Mouse (Mus musculus): ENCODE data around the gene Clec2e. TPM values are rescaled to one million over a fixed set of nuclear protein-coding genes. Genes with fewer than 3 reads are reported as not detected.

Clec2e gene
- total RNA-seq, 2 experiments from 2014 or later, result 0.13 to 0.16 TPM

GRCm38 (mm10) chr6:129058013-129058412 is 42.7 kb downstream of the Clec2e start:
- DNase-seq, result no peak

DNA sequence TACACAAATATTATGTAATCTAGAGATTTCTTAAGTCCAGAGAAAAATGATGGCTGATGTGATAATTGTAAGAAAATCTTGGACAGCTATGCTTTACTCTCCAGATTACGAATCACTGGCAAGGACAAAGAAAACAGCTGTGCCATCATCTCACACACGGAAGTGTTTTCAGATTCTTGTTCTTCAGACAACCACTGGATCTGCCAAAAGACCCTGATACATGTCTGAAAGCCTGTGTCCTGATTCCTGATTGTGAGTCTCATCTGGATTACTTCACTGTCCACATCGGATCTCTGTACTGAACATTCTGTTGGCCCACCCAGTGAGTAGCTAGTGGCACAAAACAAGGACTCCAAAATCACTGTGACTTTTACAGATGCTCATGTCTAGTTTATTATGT is 44.5 kb downstream of the Clec2e start:
- no peak for DNase-seq

DNA sequence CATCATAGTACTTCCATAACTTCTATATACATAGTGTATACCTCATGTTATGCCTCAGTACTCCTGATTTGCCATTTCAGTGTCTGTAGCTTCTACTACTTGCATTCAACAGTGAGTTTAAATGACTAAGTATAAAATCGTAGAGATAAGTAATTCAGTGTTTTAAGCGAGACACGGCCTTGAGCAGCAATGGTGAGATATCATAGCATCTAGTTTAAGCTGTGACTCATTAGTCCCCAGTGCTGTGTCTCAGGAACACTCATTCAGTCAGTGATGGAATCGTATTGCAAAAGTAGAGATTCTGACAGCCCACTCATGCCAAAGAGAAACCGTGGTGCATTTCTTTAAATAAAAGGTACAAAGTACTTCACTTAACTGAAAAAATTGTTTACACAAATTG is 49.0 kb downstream of the Clec2e start:
- DNase-seq, result no peak

- DNase-seq, result no peak
Observed at GRCm38 (mm10) chr6:129051086-129051485, 49.6 kb downstream of the Clec2e start.

- DNase-seq, result no peak
Observed at GRCm38 (mm10) chr6:129049596-129050251, 51.0 kb downstream of the Clec2e start.

DNA sequence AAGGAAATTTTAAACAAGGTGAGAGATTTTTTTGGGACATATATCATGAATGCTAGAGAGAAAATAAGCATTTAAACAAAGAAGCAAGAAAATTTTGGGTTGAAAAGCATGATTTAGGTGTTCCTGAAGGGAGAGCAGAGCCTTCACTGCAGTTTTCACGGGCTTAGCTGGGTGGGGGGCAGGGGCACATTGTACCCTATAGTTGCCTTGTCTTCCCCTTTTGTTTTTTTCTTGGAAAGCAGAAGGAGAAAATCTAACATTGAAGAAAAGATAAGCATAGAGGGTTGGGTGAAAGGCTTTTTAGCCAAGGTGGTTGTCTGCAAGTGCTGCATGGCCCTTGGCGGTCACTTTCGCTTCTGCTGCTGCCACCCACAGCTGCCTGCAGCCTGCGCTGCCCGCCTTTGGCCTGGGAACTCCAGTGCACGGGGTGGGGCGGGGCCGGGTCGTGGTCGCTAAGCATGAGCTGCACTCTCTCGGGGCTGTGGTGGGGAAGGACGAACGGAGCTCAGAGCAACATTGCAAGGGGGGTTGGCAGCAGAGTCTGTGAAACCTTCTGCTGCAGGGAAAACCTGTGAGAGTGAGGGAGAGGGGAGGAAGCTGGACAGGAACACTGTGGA is 51.7 kb downstream of the Clec2e start:
- DNase-seq, result peak; percentile 23

- DNase-seq, result no peak
Observed at GRCm38 (mm10) chr6:129048381-129048780, 52.3 kb downstream of the Clec2e start.

- no peak for DNase-seq
Observed at GRCm38 (mm10) chr6:129045601-129046000, 55.1 kb downstream of the Clec2e start, which contains the start of gene Klrb1f. Gene Klrb1f, plus strand, starts transcription at chr6:129045901.

DNA sequence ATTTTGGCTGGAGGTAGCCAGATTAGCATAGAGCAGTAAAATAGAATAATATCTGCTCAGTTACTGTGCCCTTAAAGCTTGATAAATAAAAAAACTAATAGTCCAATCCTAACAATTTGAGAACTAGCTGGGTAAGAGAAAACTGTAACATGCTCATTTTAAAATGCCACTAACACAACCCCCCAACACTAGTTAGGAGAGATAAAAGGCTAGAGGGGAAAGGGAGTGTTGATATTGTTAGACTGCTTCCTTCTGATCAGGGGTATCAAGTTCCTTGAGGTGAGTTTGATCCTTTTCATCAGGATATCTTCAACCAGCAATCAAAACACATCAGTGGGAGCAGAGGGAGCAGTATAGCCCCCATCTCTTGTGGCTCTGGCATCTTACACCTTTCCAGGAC is 58.2 kb downstream of the Clec2e start:
- DNase-seq, result no peak

Other genes starting within 250 kb of the Clec2e start
- gene Clec2i, start 213.3 kb downstream of the Clec2e start, total RNA-seq (2021), result not detected
- gene BC035044, start 209.8 kb downstream of the Clec2e start, total RNA-seq (2021), result under 1 TPM in 1 of 2 experiments, not detected in 1; 0.27 TPM
- 1 to 10 TPM; 3.7 to 4.0 TPM for gene Clec2g, start 166.5 kb downstream of the Clec2e start, total RNA-seq (2021)
- gene Klrb1f, start 55.0 kb downstream of the Clec2e start, total RNA-seq (2021), result not detected
- gene Clec2d, start 79.7 kb upstream of the Clec2e start, total RNA-seq (2021), result 10 to 100 TPM; 61.8 to 71.7 TPM
- gene Cd69, start 174.5 kb upstream of the Clec2e start, total RNA-seq (2021), result under 1 TPM in 1 of 2 experiments, not detected in 1; 0.19 TPM
- gene 4922502D21Rik, start 230.9 kb upstream of the Clec2e start, total RNA-seq (2021), result not detected
- gene Clec12a, start 241.8 kb upstream of the Clec2e start, total RNA-seq (2021), result under 1 TPM in 1 of 2 experiments, not detected in 1; 0.46 TPM